Mouse (Mus musculus): ENCODE data around the gene Flywch2. TPM values are rescaled to one million over a fixed set of nuclear protein-coding genes. Genes with fewer than 3 reads are reported as not detected.

Flywch2 gene
- polyA plus RNA-seq, 1 experiment from 2014 or later: 34.9 TPM

- no peaks in the 10 kb centered on the region for H3K9me3 ChIP-seq
- H3K36me3 ChIP-seq: peaks cover 94% of the 10 kb centered on the region
- DNase-seq (ENCODE audit: low spot score): no peak
- WGBS: 93% methylated on average over 9 of the region's 9 CpGs
- no peaks in the 10 kb centered on the region for H3K27me3 ChIP-seq (ENCODE audit: insufficient read depth, poor library complexity, severe bottlenecking)
- H3K4me1 ChIP-seq (replicated peaks): 0 out of 2 replicates have a peak, but pooled peaks cover 4% of the 10 kb centered on the region
- no peak overlapping the region for H3K4me3 ChIP-seq
- no peak overlapping the region for H3K27ac ChIP-seq
These were observed 25.6 kb downstream of the Flywch2 start for GRCm38 (mm10) chr17:23760231-23760630.

DNA sequence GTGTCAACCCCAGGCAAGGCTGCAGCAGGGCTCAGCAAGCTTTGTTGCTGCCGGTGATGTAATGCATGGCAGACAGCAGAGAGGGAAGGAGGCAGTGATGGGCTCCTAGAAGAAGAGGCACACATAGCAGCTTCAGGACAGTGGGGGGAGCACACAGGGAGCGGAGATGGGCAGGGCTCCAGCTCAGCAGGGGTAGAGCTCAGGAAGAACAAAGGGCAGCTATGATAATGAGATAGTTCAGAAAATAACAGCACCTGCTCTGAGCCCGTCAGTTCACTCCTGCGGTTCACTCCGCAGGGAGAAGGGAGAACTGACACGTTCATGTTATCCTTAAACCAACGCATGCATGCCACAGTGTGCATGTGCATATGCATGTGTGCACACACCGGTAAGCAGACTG, 27.1 kb downstream of the Flywch2 start:
- no peaks in the 10 kb centered on the region for H3K27me3 ChIP-seq (ENCODE audit: insufficient read depth, poor library complexity, severe bottlenecking)
- H3K27ac ChIP-seq: no peak overlapping the region
- 0 out of 2 replicates have a peak, but pooled peaks cover 4% of the 10 kb centered on the region for H3K4me1 ChIP-seq (replicated peaks)
- DNase-seq (ENCODE audit: low spot score): no peak
- H3K4me3 ChIP-seq: no peak overlapping the region
- H3K36me3 ChIP-seq: peaks cover 100% of the 10 kb centered on the region
- WGBS: 81% methylated on average over 8 of the region's 8 CpGs
- H3K9me3 ChIP-seq: no peaks in the 10 kb centered on the region

- no peak overlapping the region for H3K27ac ChIP-seq
- no peak for DNase-seq (ENCODE audit: low spot score)
- no peaks in the 10 kb centered on the region for H3K4me1 ChIP-seq (replicated peaks)
- no peaks in the 10 kb centered on the region for H3K27me3 ChIP-seq (ENCODE audit: insufficient read depth, poor library complexity, severe bottlenecking)
- 96% methylated on average over 9 of the region's 9 CpGs for WGBS
- H3K9me3 ChIP-seq: no peaks in the 10 kb centered on the region
- H3K4me3 ChIP-seq: no peak overlapping the region
- H3K36me3 ChIP-seq: peaks cover 100% of the 10 kb centered on the region
These were observed 28.3 kb downstream of the Flywch2 start for GRCm38 (mm10) chr17:23757581-23757980.

DNA sequence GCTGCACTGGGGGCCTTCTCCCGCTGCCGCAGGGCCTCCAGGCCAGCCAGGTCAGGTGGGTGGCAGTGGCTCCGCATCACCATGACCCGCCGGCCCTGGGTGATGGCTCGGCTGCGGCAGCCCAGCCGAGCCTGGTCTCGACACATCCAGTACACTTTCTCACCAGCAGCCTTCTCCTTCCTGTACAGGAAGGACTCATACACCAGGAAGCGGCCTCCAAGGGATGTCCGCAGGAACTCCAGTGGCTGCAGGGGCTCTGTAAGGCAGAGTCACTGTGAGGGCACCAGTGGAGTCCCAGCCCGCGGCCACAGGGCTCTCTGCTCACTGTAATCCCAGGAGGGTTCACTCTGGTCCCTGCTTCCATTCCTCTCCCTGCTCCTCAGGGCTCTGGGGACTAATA, 30.2 kb downstream of the Flywch2 start:
- no peak for DNase-seq (ENCODE audit: low spot score)
- no peak overlapping the region for H3K4me3 ChIP-seq
- H3K27ac ChIP-seq: no peak overlapping the region
- H3K27me3 ChIP-seq (ENCODE audit: insufficient read depth, poor library complexity, severe bottlenecking): no peaks in the 10 kb centered on the region
- H3K4me1 ChIP-seq (replicated peaks): no peaks in the 10 kb centered on the region
- WGBS: 94% methylated on average over 13 of the region's 13 CpGs
- no peaks in the 10 kb centered on the region for H3K9me3 ChIP-seq
- H3K36me3 ChIP-seq: peaks cover 99% of the 10 kb centered on the region

DNA sequence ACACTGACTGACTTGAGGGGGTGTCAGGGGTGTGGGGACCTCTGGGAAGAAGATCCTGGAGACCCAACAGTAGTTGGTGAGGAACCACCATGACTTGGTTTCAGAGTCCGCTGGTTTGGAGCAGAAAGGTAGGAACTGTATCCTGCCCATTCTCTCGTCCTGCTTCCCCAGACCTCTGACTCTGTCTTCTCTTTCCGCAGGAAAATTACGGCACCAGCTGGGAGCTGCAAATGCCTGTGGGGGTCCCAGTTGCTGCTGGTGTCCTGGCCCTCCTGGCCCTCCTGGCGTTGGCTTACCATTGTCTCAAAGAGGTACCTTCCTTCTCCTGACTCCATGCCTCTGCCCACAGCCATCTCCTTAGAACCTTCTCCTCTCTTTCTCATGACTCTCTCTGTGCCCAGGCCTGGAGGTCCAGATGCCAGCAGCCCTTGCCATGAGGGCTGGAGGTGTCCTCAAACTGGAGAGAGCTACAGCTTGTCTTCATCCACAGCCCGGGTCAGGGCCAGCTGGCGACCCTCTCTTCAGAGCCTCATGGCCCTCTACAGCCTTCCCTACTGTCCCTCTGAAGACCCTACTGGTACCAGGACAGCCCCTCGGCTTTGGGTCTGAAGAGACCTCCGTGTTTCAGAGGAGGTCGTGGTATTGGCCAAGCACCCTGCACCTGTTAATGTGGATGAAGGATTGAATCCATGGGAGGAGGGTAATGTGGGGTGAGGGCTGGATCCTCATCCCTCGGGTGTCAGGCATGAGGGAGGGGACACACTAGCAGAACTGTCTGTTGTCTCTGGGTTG, 36.3 kb downstream of the Flywch2 start:
- Histone ChIP-seq H3K4me3 (peak overlapping the region; percentile 21; the same call in 1 of the 2 replicates), H3K27me3 (ENCODE audit: insufficient read depth, poor library complexity, severe bottlenecking) (peaks cover 37% of the 10 kb centered on the region), H3K4me1 (replicated peaks) (peaks cover 21% of the 10 kb centered on the region), H3K9me3 (0 out of 2 replicates have a peak, but pooled peaks cover 3% of the 10 kb centered on the region), H3K27ac (0 out of 2 replicates have a peak overlapping the region, but pooled peaks have one; percentile 8), H3K36me3 (peaks cover 42% of the 10 kb centered on the region)
- no peak for DNase-seq (ENCODE audit: low spot score)
- 83% methylated on average over 11 of the region's 11 CpGs for WGBS

DNA sequence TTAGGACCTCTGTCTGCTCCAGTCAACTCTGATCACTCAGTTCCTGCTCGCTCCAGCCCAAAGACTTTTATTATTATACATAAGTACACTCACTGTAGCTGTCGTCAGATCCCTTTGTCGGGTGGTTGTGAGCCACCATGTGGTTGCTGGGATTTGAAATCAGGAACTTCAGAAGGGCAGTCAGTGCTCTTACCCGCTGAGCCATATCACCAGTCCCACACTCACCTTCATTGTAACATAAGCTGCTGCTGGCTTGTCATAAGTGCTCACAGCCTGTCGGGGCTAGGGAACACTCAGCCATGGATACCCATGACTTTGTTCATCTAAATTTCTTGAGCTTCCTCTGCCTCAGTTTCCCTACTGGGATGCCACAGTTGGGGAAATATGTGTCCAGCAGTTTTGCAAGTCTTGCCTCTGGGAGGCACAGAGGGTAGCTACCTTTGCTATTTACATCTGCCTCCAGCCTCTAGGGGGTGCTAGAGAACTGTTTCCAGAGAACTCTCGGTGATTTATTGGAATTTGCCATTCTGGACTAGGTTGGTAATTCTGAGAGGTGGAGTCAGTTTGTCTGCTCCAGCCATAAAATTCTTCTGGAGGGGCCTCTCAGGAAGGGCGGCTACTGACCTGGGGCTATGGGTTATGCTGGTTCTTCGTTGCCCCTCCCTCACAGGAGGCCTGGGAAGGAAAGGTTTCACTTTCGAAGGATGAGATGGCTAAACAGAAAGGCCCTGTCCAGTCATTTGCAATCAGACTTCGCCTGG, 37.1 kb downstream of the Flywch2 start:
- Histone ChIP-seq H3K27ac (0 out of 2 replicates have a peak overlapping the region, but pooled peaks have one; percentile 8), H3K4me3 (peak overlapping the region; percentile 21; the same call in 1 of the 2 replicates)

DNA sequence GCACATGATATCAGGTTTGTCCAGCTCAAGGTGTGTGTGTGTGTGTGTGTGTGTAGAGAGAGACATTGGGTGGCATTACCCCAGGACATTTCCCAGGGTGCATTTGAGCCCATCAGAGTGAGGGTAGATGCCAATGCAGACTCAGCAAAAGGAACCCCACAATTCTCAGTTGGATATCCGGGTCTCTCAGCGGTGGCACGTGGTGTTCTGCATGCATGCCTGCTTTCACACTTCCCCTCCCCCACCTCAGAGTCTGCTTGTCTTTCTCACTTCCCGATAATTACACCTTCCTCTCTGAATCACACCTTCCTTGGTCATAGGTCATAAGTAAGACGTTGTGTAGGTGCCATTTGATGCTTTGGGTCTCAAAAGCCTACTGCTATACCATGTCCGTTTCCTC, 37.9 kb downstream of the Flywch2 start:
- H3K9me3 ChIP-seq: 0 out of 2 replicates have a peak, but pooled peaks cover 3% of the 10 kb centered on the region
- 50% methylated on average over 6 of the region's 6 CpGs for WGBS
- no peak overlapping the region for H3K4me3 ChIP-seq
- H3K27me3 ChIP-seq (ENCODE audit: insufficient read depth, poor library complexity, severe bottlenecking): peaks cover 53% of the 10 kb centered on the region
- DNase-seq (ENCODE audit: low spot score): no peak
- no peak overlapping the region for H3K27ac ChIP-seq
- H3K36me3 ChIP-seq: peaks cover 26% of the 10 kb centered on the region
- H3K4me1 ChIP-seq (replicated peaks): peaks cover 28% of the 10 kb centered on the region

More for the DNA sequence above, 37.1 kb downstream of the Flywch2 start:
- whole genome bisulfite sequencing: 43% methylated on average over 10 of the region's 10 CpGs
- Histone ChIP-seq H3K9me3 (0 out of 2 replicates have a peak, but pooled peaks cover 3% of the 10 kb centered on the region), H3K27me3 (ENCODE audit: insufficient read depth, poor library complexity, severe bottlenecking) (peaks cover 45% of the 10 kb centered on the region), H3K36me3 (peaks cover 34% of the 10 kb centered on the region), H3K4me1 (replicated peaks) (peaks cover 28% of the 10 kb centered on the region)
- DNase-seq (ENCODE audit: low spot score): peak; percentile 46

DNA sequence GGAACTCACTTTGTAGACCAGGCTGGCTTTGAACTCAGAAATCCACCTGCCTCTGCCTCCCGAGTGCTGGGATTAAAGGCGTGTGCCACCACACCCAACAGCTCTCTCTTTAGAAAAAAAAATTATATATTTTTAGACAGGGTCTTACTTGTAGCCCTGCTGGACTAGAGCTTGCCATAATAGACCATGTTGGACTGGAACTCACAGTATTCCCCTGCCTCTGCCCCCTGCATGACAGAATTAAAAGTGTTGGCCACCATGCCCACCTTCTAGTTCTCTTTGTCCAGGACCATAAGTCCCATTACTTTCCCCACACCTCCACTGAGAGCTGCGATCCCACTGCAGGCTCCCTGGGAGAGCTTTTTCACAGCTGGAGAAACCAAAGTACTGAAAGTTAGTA, 38.4 kb downstream of the Flywch2 start:
- DNase-seq (ENCODE audit: low spot score): no peak
- no peak overlapping the region for H3K27ac ChIP-seq
- 82% methylated on average over 3 of the region's 3 CpGs for WGBS
- no peak overlapping the region for H3K4me3 ChIP-seq
- H3K27me3 ChIP-seq (ENCODE audit: insufficient read depth, poor library complexity, severe bottlenecking): peaks cover 58% of the 10 kb centered on the region
- H3K4me1 ChIP-seq (replicated peaks): peaks cover 31% of the 10 kb centered on the region
- H3K36me3 ChIP-seq: peaks cover 21% of the 10 kb centered on the region
- 0 out of 2 replicates have a peak, but pooled peaks cover 3% of the 10 kb centered on the region for H3K9me3 ChIP-seq

DNA sequence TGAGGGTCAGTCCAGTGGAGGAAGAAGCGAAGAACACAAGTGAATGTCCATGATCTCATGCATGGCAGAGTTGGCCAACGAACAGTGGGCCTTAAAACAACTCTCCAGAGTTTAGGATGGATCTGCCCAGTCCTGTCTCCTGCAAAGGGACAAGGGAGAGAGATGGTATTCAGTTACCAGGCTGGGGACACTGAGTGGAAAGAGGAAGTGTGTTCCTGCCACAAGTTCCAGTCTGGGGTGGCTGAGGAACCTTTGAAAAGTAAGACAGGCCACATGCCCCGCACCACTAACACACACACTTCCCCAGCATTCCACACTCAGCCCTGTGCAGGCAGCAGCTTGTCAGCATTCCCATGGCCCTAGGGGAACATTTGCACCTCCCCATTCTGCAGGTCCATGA, 39.1 kb downstream of the Flywch2 start:
- H3K36me3 ChIP-seq: peaks cover 13% of the 10 kb centered on the region
- no peak overlapping the region for H3K27ac ChIP-seq
- no peak overlapping the region for H3K4me3 ChIP-seq
- H3K9me3 ChIP-seq: 0 out of 2 replicates have a peak, but pooled peaks cover 3% of the 10 kb centered on the region
- peaks cover 37% of the 10 kb centered on the region for H3K4me1 ChIP-seq (replicated peaks)
- no peak for DNase-seq (ENCODE audit: low spot score)
- H3K27me3 ChIP-seq (ENCODE audit: insufficient read depth, poor library complexity, severe bottlenecking): peaks cover 65% of the 10 kb centered on the region
- WGBS: 79% methylated on average over 3 of the region's 3 CpGs

GRCm38 (mm10) chr17:23746311-23746710, 39.6 kb downstream of the Flywch2 start:
- peak; percentile 35 for DNase-seq (ENCODE audit: low spot score)
- H3K36me3 ChIP-seq: peaks cover 9% of the 10 kb centered on the region
- 0 out of 2 replicates have a peak overlapping the region, but pooled peaks have one; percentile 50 for H3K27ac ChIP-seq
- H3K27me3 ChIP-seq (ENCODE audit: insufficient read depth, poor library complexity, severe bottlenecking): peaks cover 70% of the 10 kb centered on the region
- H3K4me3 ChIP-seq: peak overlapping the region; percentile 51
- 1% methylated on average over 12 of the region's 12 CpGs for WGBS
- H3K4me1 ChIP-seq (replicated peaks): peaks cover 37% of the 10 kb centered on the region
- peaks cover 5% of the 10 kb centered on the region; the same call in 1 of the 2 replicates for H3K9me3 ChIP-seq

DNA sequence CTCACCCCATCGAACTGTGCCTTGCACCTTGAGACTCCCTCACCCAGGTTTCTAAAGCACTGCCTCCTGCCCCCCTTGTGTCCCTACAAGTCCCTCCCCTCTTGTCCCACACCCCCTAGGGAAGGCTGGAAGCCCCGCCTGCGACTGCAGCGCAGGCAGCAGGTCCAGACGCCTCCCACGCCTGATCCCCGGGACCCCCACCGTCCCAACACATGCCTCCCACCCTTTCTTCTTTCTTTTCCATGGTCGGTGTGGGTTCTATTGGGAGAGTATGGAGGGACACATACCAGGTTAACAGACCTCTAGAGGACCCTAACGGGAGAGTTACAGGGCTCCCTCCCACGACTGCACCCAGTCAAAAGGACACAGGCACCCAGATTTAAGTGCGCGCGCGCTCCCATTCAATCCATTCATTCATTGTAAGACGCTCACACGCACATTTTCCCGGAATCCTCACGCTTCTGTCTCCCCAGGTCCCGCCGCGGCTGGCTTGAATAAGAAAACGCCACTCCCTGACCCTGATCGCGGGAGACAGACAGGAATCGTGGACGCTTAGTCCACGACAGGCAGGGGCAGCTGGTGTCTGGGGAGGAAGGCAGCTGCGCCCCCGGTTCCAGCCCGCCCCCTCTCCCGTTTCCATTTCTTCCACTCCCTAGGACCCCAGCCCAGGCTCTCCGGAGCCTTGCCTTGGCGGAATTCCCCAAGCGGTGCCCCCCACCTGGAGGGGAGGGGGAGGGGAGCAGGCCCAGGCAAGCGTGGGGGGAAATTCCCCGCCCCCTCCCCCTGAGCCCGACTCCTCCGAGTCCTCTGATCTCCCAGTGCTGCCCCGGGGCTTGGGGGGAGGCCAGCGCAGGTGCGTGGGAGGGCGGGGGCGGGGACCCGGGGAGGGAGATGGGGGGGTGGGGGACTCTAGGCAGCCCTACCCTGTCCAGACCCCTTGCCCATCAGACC, 40.3 kb downstream of the Flywch2 start, which contains the start of gene Kremen2:
Gene Kremen2 (minus strand): TSS at position 533 of the 951 bp plus-strand sequence.
- peak within 1 kb of the TSS; percentile 50 for H3K27ac ChIP-seq
- no peak for DNase-seq (ENCODE audit: low spot score)
- under 1% methylated on average over 45 of the region's 45 CpGs for WGBS
- peaks cover 3% of the 10 kb centered on the region; the same call in 1 of the 2 replicates for H3K36me3 ChIP-seq
- peaks cover 41% of the 10 kb centered on the region for H3K4me1 ChIP-seq (replicated peaks)
- peaks cover 77% of the 10 kb centered on the region for H3K27me3 ChIP-seq (ENCODE audit: insufficient read depth, poor library complexity, severe bottlenecking)
- H3K9me3 ChIP-seq: peaks cover 7% of the 10 kb centered on the region; the same call in 1 of the 2 replicates
- H3K4me3 ChIP-seq: peak within 1 kb of the TSS; percentile 51

- no peak overlapping the region for H3K27ac ChIP-seq
- peaks cover 7% of the 10 kb centered on the region; the same call in 1 of the 2 replicates for H3K9me3 ChIP-seq
- H3K4me3 ChIP-seq: peak overlapping the region; percentile 51
- 2% methylated on average over 14 of the region's 14 CpGs for WGBS
- H3K36me3 ChIP-seq: no peaks in the 10 kb centered on the region
- peaks cover 83% of the 10 kb centered on the region for H3K27me3 ChIP-seq (ENCODE audit: insufficient read depth, poor library complexity, severe bottlenecking)
- H3K4me1 ChIP-seq (replicated peaks): peaks cover 50% of the 10 kb centered on the region
- DNase-seq (ENCODE audit: low spot score): no peak
These were observed 41.2 kb downstream of the Flywch2 start for GRCm38 (mm10) chr17:23744651-23745050.
